Mouse (Mus musculus): ENCODE results near the gene Kmt2c.

- TF ChIP-seq GATA1 (IDR thresholded peaks at IDR 0.05; ENCODE audit: borderline replicate concordance, low read length): no peak
- TF ChIP-seq CTCF (IDR thresholded peaks at IDR 0.05; ENCODE audit: low read depth, low read length): no peak
These were observed 251.5 kb downstream of the Kmt2c start for GRCm38 (mm10) chr5:25247036-25247435.
